Mouse (Mus musculus) ES-E14 (cell line): ENCODE data around the gene Gm29776. TPM values are rescaled to one million over a fixed set of nuclear protein-coding genes. Genes with fewer than 3 reads are reported as not detected.

Source experiments
- DNase-seq: peaks from one replicate; pipeline ENCODE4 v3.0.0-alpha.2; 2013; ENCODE audit warnings: low read depth, low spot score
- H3K27ac ChIP-seq: 2 replicates; pipeline ENCODE4 v1.5.1; 2012; ENCODE audit warnings: low read depth, mild to moderate bottlenecking, low read length, moderate library complexity, mixed read lengths; ENCODE audit not compliant: poor library complexity, insufficient read depth, severe bottlenecking
- H3K36me3 ChIP-seq: 2 replicates; pipeline ENCODE4 v1.6.1; 2012; ENCODE audit warnings: mild to moderate bottlenecking, low read length, moderate library complexity, mixed read lengths; ENCODE audit not compliant: control insufficient read depth, poor library complexity, insufficient read depth, severe bottlenecking
- H3K4me1 ChIP-seq, 2 experiments: fragments of 150-350 bp in 1 of 2; sonication (generic) in 1 of 2; 2 replicates each; pipeline ENCODE4 v1.6.1; 2012; ENCODE audit warnings: low read length in 2 of 2, mild to moderate bottlenecking in 1 of 2, mixed read lengths in 1 of 2; ENCODE audit not compliant: control insufficient read depth in 2 of 2, insufficient read depth in 2 of 2, poor library complexity in 1 of 2
- H3K4me3 ChIP-seq, 2 experiments: fragments of 150-350 bp in 1 of 2; sonication (generic) in 1 of 2; 2 replicates each; pipeline ENCODE4 v1.5.1; 2012; ENCODE audit warnings: low read length in 2 of 2, low read depth in 1 of 2, mild to moderate bottlenecking in 1 of 2, mixed read lengths in 1 of 2; ENCODE audit not compliant: insufficient read depth in 1 of 2, poor library complexity in 1 of 2, severe bottlenecking in 1 of 2
- H3K9ac ChIP-seq: 2 replicates; pipeline ENCODE4 v1.6.1; 2012; ENCODE audit warnings: low read depth, mild to moderate bottlenecking, low read length, mixed read lengths; ENCODE audit not compliant: poor library complexity, insufficient read depth, severe bottlenecking
- H3K9me3 ChIP-seq: fragments of 150-350 bp; sonication (generic); 2 replicates; pipeline ENCODE4 v1.6.1; 2012; ENCODE audit warnings: low read depth, mild to moderate bottlenecking, low read length; ENCODE audit not compliant: control insufficient read depth, insufficient read depth
- CHD2 ChIP-seq: IDR thresholded peaks from 2 replicates; pipeline ENCODE4 v1.6.1; 2014; ENCODE audit warnings: mild to moderate bottlenecking, low read depth, low read length, inconsistent platforms
- HCFC1 ChIP-seq: IDR thresholded peaks from 2 replicates; pipeline ENCODE4 v1.6.1; 2012; ENCODE audit warnings: low read length, inconsistent platforms, borderline replicate concordance; ENCODE audit not compliant: insufficient read depth
- MAFK ChIP-seq: IDR thresholded peaks from 2 replicates; pipeline ENCODE4 v1.6.1; 2014; ENCODE audit warnings: mild to moderate bottlenecking, low read depth, low read length, inconsistent platforms; ENCODE audit not compliant: insufficient read depth
- ZC3H11A ChIP-seq: IDR thresholded peaks from 2 replicates; pipeline ENCODE4 v1.6.1; 2012; ENCODE audit warnings: low read depth, mild to moderate bottlenecking, inconsistent platforms, low read length, borderline replicate concordance
- ZNF384 ChIP-seq: IDR thresholded peaks from 2 replicates; pipeline ENCODE4 v1.6.1; 2012; ENCODE audit warnings: low read depth, low read length, inconsistent platforms
- in situ Hi-C, 2 experiments: fragments of 600-800 bp; cut with MboI; formaldehyde crosslinking; loops; one replicate each; pipeline ENCODE4 v1.15.1; 2025; ENCODE audit warnings: low sequenced_read_pairs in 2 of 2, inconsistent platforms in 1 of 2; ENCODE audit not compliant: unreplicated experiment in 2 of 2
- total RNA-seq: library from RNA; depleted of rRNA; stranded (reverse); fragments of 300-350 nt; gene quantifications from 2 replicates; pipeline ENCODE4 v1.2.3, GENCODE M21; 2012

Gene Gm29776
- total RNA-seq, 1 experiment = 0.09 TPM

DNA sequence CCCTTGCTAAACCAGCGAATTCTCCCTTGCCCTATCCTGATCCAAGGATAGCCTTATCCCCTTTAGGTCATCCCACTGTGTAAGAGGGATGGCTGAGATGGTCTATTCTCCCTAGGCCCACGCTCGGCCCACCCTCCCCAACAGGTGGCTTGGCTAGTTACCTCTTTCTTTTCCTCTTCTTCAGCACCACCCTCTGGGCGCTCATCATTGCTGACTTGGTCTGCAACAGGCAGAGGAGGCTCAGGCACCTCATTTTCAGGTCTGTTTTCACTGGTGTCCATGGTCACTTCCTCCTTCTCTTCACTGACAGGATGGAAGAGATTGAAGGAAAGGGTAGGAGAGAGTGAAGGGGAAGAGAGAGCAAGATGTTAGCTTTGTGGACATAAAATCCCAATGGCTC is 47.1 kb downstream of the Gm29776 start:
- Histone ChIP-seq H3K4me1 (peaks cover 5 to 12% of the 10 kb centered on the region in 2 experiments; a peak in 3 of 4 replicates), H3K9me3 (no peaks in the 10 kb centered on the region), H3K9ac (no peak overlapping the region), H3K4me3 (no peak overlapping the region), H3K27ac (no peak overlapping the region), H3K36me3 (peaks cover 44% of the 10 kb centered on the region)
- in situ Hi-C loops = no loop called here
- no peak for DNase-seq
- TF ChIP-seq MAFK = no peak
- no peak for TF ChIP-seq ZC3H11A
- no peak for TF ChIP-seq CHD2
- no peak for TF ChIP-seq ZNF384
- no peak for TF ChIP-seq HCFC1

DNA sequence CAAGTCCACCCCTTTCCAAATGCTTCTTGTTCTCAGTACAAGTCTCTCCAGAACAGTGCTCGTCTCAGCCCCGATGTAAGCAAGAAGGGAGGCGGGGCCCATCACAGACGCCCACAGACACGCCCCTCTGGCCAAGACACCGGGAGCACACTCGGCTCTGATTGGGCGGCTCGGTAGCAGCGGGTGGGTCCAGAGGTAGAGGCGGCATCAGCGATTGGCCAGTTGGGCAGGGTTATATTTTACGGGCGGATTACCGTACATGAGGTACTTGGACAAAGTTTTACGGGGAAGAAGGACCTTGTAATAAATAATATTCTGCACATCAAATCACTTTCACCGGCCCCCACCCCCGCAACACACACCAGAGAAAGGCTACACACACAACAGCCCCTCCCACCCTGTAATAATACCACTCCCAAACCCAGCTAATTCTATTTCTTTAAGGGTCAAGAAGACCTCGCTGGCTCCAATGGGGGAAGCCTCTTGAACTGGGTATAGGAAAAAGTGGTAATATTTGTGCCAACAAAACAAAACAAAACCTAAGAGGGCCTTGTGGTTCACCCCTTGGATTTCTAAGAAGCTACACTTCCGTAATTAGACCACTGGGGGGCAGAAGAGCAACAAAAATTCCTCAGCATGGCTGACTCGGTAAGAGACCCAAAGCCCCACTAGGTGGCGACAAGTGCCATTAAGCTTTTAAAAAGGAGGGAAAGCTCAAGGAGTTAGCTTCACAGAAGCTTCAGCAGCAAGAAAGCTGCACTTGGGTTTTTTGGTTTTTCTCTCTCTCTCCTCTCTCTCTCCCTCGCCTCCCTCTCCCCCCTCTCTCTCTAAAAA is 47.8 kb downstream of the Gm29776 start:
- DNase-seq = peak; percentile 97
- no peak for TF ChIP-seq HCFC1
- TF ChIP-seq MAFK = 0 out of 2 replicates have a peak, but pooled peaks have one; percentile 14
- no peak for TF ChIP-seq CHD2
- no peak for TF ChIP-seq ZNF384
- TF ChIP-seq ZC3H11A = 0 out of 2 replicates have a peak, but pooled peaks have one; percentile 2
- no peak overlapping the region for H3K27ac ChIP-seq
- in situ Hi-C loops = no loop called here
- H3K4me3 ChIP-seq = peak overlapping the region; percentile 18 to 24; a peak in 3 of 4 replicates
- no peaks in the 10 kb centered on the region for H3K9me3 ChIP-seq
- H3K36me3 ChIP-seq = peaks cover 48% of the 10 kb centered on the region
- H3K4me1 ChIP-seq = peaks cover 5 to 12% of the 10 kb centered on the region in 2 experiments; a peak in 3 of 4 replicates
- H3K9ac ChIP-seq = no peak overlapping the region

DNA sequence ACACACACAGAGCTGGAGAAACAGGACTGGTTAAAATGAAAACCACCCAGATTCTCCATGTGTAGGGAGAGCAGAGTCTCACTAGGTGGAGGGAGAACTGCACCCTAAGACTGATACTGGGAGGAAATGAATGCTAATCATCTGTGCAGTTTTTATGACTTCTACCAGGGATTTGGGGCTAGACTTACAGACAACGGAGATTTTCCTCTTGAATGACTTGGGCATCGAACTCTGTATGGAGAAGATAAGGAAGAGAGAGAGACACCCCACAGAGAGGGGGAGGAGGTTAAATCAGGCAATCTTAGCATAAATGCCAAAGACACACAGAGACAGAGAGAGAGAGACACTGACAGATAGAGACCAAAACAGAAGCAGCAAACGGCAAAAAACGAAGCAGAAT is 50.7 kb downstream of the Gm29776 start:
- in situ Hi-C loops = loop anchor here in 1 of 2 experiments (25.0 kb wide), 1 partner anchor 586 kb away; no protein-coding TSS in a partner anchor
- no peak overlapping the region for H3K9ac ChIP-seq
- H3K36me3 ChIP-seq = peaks cover 73% of the 10 kb centered on the region
- no peak for DNase-seq
- peaks cover 5 to 21% of the 10 kb centered on the region in 2 experiments; a peak in 3 of 4 replicates for H3K4me1 ChIP-seq
- no peak overlapping the region for H3K4me3 ChIP-seq
- TF ChIP-seq HCFC1 (no peak), MAFK (no peak), CHD2 (no peak), ZC3H11A (no peak), ZNF384 (no peak)
- H3K27ac ChIP-seq = no peak overlapping the region
- no peaks in the 10 kb centered on the region for H3K9me3 ChIP-seq

DNA sequence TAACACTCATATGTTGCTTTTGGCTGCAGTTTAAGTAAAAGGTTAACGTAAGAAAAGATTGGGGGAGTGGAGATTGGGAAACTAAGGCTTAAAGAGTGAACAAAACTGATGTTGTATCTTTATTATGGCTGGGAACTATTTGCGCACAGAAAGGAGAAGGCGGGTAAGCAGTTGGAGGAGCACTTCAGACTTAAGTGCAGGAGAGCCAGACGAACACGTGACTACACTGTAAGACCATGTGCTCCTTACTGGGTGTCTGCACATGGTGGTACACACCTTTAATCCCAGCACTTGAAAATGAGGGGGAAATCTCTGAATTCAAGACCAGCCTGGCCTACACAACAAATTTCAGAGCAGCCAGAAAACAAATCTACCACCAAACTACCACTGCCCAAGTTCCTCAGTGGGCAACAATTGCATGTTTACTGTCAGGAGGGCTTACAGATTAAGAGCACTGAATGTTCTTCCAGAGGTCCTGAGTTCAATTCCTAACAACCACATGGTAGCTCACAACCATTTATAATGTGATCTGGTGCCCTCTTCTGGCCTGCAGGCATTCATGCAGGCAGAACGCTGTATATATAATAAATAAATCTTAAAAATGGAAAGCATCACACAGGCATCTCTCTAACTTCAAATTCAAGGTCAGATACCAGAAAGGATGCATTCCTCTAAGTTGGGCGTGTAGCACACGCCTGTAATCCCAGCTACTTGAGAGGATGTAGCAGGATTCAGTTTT is 51.6 kb downstream of the Gm29776 start:
- H3K9me3 ChIP-seq = no peaks in the 10 kb centered on the region
- peaks cover 2 to 19% of the 10 kb centered on the region in 2 experiments; a peak in 3 of 4 replicates for H3K4me1 ChIP-seq
- H3K4me3 ChIP-seq = no peak overlapping the region
- H3K36me3 ChIP-seq = peaks cover 80% of the 10 kb centered on the region
- no peak overlapping the region for H3K9ac ChIP-seq
- in situ Hi-C loops = loop anchor here in 1 of 2 experiments (25.0 kb wide), 1 partner anchor 585 kb away; no protein-coding TSS in a partner anchor
- H3K27ac ChIP-seq = no peak overlapping the region
- no peak for DNase-seq
- TF ChIP-seq HCFC1 = no peak
- no peak for TF ChIP-seq CHD2
- no peak for TF ChIP-seq MAFK
- TF ChIP-seq ZC3H11A = no peak
- no peak for TF ChIP-seq ZNF384
